Mouse (Mus musculus): ENCODE measurements around the gene Bcar1.

DNA sequence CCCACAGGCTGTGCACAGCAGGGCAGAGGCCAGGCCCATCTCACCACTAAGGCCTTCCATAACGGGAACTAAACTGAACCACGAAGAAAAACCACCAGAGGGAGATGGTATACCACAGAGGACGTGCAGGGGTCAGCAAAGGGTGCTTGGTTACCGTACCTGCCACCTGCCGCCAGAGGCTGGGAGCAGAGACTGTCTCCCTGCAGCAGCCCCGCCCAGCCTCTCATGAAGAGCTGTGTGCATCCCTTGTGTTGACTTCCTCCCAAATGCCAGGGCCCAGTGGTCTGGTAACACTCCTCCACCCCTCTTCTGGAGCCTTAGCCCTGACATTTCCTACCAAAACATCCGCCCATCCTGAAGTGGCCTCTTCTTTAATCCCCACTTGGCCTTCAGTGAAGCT lies 4.0 kb downstream of the Bcar1 start:
- TF ChIP-seq POLR2A (IDR thresholded peaks at IDR 0.05; ENCODE audit: control insufficient read depth, low read depth, low read length) (no peak), CTCF (IDR thresholded peaks at IDR 0.05; ENCODE audit: control insufficient read depth, insufficient read depth, insufficient replicate concordance, low read depth, low read length) (no peak)

Measured in testis, adult 2 months (tissue).